Mouse (Mus musculus): ENCODE data around the gene Acvr1. TPM values are rescaled to one million over a fixed set of nuclear protein-coding genes. Genes with fewer than 3 reads are reported as not detected.

The Acvr1 gene
- polyA plus RNA-seq, 1 experiment = 9.0 TPM

- H3K4me1 ChIP-seq (ENCODE audit: control insufficient read depth, insufficient read depth, low read length) = no peaks in the 10 kb centered on the region
- H3K36me3 ChIP-seq (ENCODE audit: control insufficient read depth, insufficient read depth, low read length, poor library complexity, severe bottlenecking) = no peaks in the 10 kb centered on the region
- no peak overlapping the region for H3K4me3 ChIP-seq (ENCODE audit: low read depth, low read length)
- no peak overlapping the region for H3K9ac ChIP-seq (ENCODE audit: low read depth, poor library complexity, severe bottlenecking)
- H3K27me3 ChIP-seq (ENCODE audit: control insufficient read depth, insufficient read depth, low read length, poor library complexity, severe bottlenecking) = no peaks in the 10 kb centered on the region
- TF ChIP-seq POLR2A (IDR thresholded peaks at IDR 0.05; ENCODE audit: insufficient read depth, low read length) = no peak
- TF ChIP-seq EP300 (IDR thresholded peaks at IDR 0.05; ENCODE audit: insufficient read depth, low read depth, low read length) = 0 out of 2 replicates have a peak, but pooled peaks have one; percentile 23
- no peaks in the 10 kb centered on the region for H3K9me3 ChIP-seq (replicated peaks; ENCODE audit: control insufficient read depth, insufficient read depth, low read length, poor library complexity, severe bottlenecking)
- 0 out of 2 replicates have a peak overlapping the region, but pooled peaks have one; percentile 7 for H3K27ac ChIP-seq (ENCODE audit: insufficient read depth, low read length)
Measured at GRCm38 (mm10) chr2:58551866-58552265, 15.1 kb downstream of the Acvr1 start.

- Histone ChIP-seq H3K9me3 (replicated peaks; ENCODE audit: control insufficient read depth, insufficient read depth, low read length, poor library complexity, severe bottlenecking) (no peaks in the 10 kb centered on the region), H3K36me3 (ENCODE audit: control insufficient read depth, insufficient read depth, low read length, poor library complexity, severe bottlenecking) (no peaks in the 10 kb centered on the region), H3K9ac (ENCODE audit: low read depth, poor library complexity, severe bottlenecking) (no peak overlapping the region), H3K4me1 (ENCODE audit: control insufficient read depth, insufficient read depth, low read length) (no peaks in the 10 kb centered on the region), H3K27ac (ENCODE audit: insufficient read depth, low read length) (no peak overlapping the region), H3K27me3 (ENCODE audit: control insufficient read depth, insufficient read depth, low read length, poor library complexity, severe bottlenecking) (no peaks in the 10 kb centered on the region), H3K4me3 (ENCODE audit: low read depth, low read length) (no peak overlapping the region)
- TF ChIP-seq CTCF (IDR thresholded peaks at IDR 0.05; ENCODE audit: low read depth, low read length) (no peak), EP300 (IDR thresholded peaks at IDR 0.05; ENCODE audit: insufficient read depth, low read depth, low read length) (no peak), POLR2A (IDR thresholded peaks at IDR 0.05; ENCODE audit: insufficient read depth, low read length) (no peak)
Measured at GRCm38 (mm10) chr2:58550488-58550887, 16.5 kb downstream of the Acvr1 start.

GRCm38 (mm10) chr2:58549960-58550359 is 17.0 kb downstream of the Acvr1 start:
- Histone ChIP-seq H3K9me3 (replicated peaks; ENCODE audit: control insufficient read depth, insufficient read depth, low read length, poor library complexity, severe bottlenecking) (no peaks in the 10 kb centered on the region), H3K36me3 (ENCODE audit: control insufficient read depth, insufficient read depth, low read length, poor library complexity, severe bottlenecking) (no peaks in the 10 kb centered on the region), H3K4me1 (ENCODE audit: control insufficient read depth, insufficient read depth, low read length) (no peaks in the 10 kb centered on the region), H3K27ac (ENCODE audit: insufficient read depth, low read length) (no peak overlapping the region), H3K27me3 (ENCODE audit: control insufficient read depth, insufficient read depth, low read length, poor library complexity, severe bottlenecking) (no peaks in the 10 kb centered on the region), H3K4me3 (ENCODE audit: low read depth, low read length) (no peak overlapping the region), H3K9ac (ENCODE audit: low read depth, poor library complexity, severe bottlenecking) (no peak overlapping the region)
- TF ChIP-seq CTCF (IDR thresholded peaks at IDR 0.05; ENCODE audit: low read depth, low read length) (no peak), POLR2A (IDR thresholded peaks at IDR 0.05; ENCODE audit: insufficient read depth, low read length) (no peak), EP300 (IDR thresholded peaks at IDR 0.05; ENCODE audit: insufficient read depth, low read depth, low read length) (no peak)

- Histone ChIP-seq H3K36me3 (ENCODE audit: control insufficient read depth, insufficient read depth, low read length, poor library complexity, severe bottlenecking) (no peaks in the 10 kb centered on the region), H3K9me3 (replicated peaks; ENCODE audit: control insufficient read depth, insufficient read depth, low read length, poor library complexity, severe bottlenecking) (no peaks in the 10 kb centered on the region), H3K27me3 (ENCODE audit: control insufficient read depth, insufficient read depth, low read length, poor library complexity, severe bottlenecking) (no peaks in the 10 kb centered on the region), H3K4me3 (ENCODE audit: low read depth, low read length) (no peak overlapping the region), H3K27ac (ENCODE audit: insufficient read depth, low read length) (no peak overlapping the region), H3K9ac (ENCODE audit: low read depth, poor library complexity, severe bottlenecking) (no peak overlapping the region), H3K4me1 (ENCODE audit: control insufficient read depth, insufficient read depth, low read length) (no peaks in the 10 kb centered on the region)
- no peak for TF ChIP-seq POLR2A (IDR thresholded peaks at IDR 0.05; ENCODE audit: insufficient read depth, low read length)
- no peak for TF ChIP-seq EP300 (IDR thresholded peaks at IDR 0.05; ENCODE audit: insufficient read depth, low read depth, low read length)
- TF ChIP-seq CTCF (IDR thresholded peaks at IDR 0.05; ENCODE audit: low read depth, low read length) = no peak
Measured at GRCm38 (mm10) chr2:58548943-58549342, 18.0 kb downstream of the Acvr1 start.

- no peak for TF ChIP-seq POLR2A (IDR thresholded peaks at IDR 0.05; ENCODE audit: insufficient read depth, low read length)
- TF ChIP-seq CTCF (IDR thresholded peaks at IDR 0.05; ENCODE audit: low read depth, low read length) = no peak
- no peak overlapping the region for H3K27ac ChIP-seq (ENCODE audit: insufficient read depth, low read length)
- no peaks in the 10 kb centered on the region for H3K27me3 ChIP-seq (ENCODE audit: control insufficient read depth, insufficient read depth, low read length, poor library complexity, severe bottlenecking)
- no peak overlapping the region for H3K4me3 ChIP-seq (ENCODE audit: low read depth, low read length)
- H3K4me1 ChIP-seq (ENCODE audit: control insufficient read depth, insufficient read depth, low read length) = no peaks in the 10 kb centered on the region
- no peaks in the 10 kb centered on the region for H3K9me3 ChIP-seq (replicated peaks; ENCODE audit: control insufficient read depth, insufficient read depth, low read length, poor library complexity, severe bottlenecking)
- H3K9ac ChIP-seq (ENCODE audit: low read depth, poor library complexity, severe bottlenecking) = no peak overlapping the region
- no peaks in the 10 kb centered on the region for H3K36me3 ChIP-seq (ENCODE audit: control insufficient read depth, insufficient read depth, low read length, poor library complexity, severe bottlenecking)
Measured at GRCm38 (mm10) chr2:58546264-58546663, 20.7 kb downstream of the Acvr1 start.

- Histone ChIP-seq H3K4me1 (ENCODE audit: control insufficient read depth, insufficient read depth, low read length) (no peaks in the 10 kb centered on the region), H3K36me3 (ENCODE audit: control insufficient read depth, insufficient read depth, low read length, poor library complexity, severe bottlenecking) (no peaks in the 10 kb centered on the region), H3K9ac (ENCODE audit: low read depth, poor library complexity, severe bottlenecking) (no peak overlapping the region), H3K27ac (ENCODE audit: insufficient read depth, low read length) (no peak overlapping the region), H3K4me3 (ENCODE audit: low read depth, low read length) (no peak overlapping the region), H3K27me3 (ENCODE audit: control insufficient read depth, insufficient read depth, low read length, poor library complexity, severe bottlenecking) (no peaks in the 10 kb centered on the region), H3K9me3 (replicated peaks; ENCODE audit: control insufficient read depth, insufficient read depth, low read length, poor library complexity, severe bottlenecking) (no peaks in the 10 kb centered on the region)
- TF ChIP-seq CTCF (IDR thresholded peaks at IDR 0.05; ENCODE audit: low read depth, low read length) = no peak
- TF ChIP-seq EP300 (IDR thresholded peaks at IDR 0.05; ENCODE audit: insufficient read depth, low read depth, low read length) = no peak
- TF ChIP-seq POLR2A (IDR thresholded peaks at IDR 0.05; ENCODE audit: insufficient read depth, low read length) = no peak
Measured at GRCm38 (mm10) chr2:58544368-58544767, 22.6 kb downstream of the Acvr1 start.
